Mouse (Mus musculus) ES-E14 (cell line): ENCODE results near the gene Hras.

ENCODE experiments used
- HCFC1 ChIP-seq: IDR thresholded peaks from 2 replicates; pipeline ENCODE4 v1.6.1; 2012; ENCODE audit warnings: low read length, inconsistent platforms, borderline replicate concordance; ENCODE audit not compliant: insufficient read depth
- MAFK ChIP-seq: IDR thresholded peaks from 2 replicates; pipeline ENCODE4 v1.6.1; 2014; ENCODE audit warnings: mild to moderate bottlenecking, low read depth, low read length, inconsistent platforms; ENCODE audit not compliant: insufficient read depth
- ZC3H11A ChIP-seq: IDR thresholded peaks from 2 replicates; pipeline ENCODE4 v1.6.1; 2012; ENCODE audit warnings: low read depth, mild to moderate bottlenecking, inconsistent platforms, low read length, borderline replicate concordance
- ZNF384 ChIP-seq: IDR thresholded peaks from 2 replicates; pipeline ENCODE4 v1.6.1; 2012; ENCODE audit warnings: low read depth, low read length, inconsistent platforms

DNA sequence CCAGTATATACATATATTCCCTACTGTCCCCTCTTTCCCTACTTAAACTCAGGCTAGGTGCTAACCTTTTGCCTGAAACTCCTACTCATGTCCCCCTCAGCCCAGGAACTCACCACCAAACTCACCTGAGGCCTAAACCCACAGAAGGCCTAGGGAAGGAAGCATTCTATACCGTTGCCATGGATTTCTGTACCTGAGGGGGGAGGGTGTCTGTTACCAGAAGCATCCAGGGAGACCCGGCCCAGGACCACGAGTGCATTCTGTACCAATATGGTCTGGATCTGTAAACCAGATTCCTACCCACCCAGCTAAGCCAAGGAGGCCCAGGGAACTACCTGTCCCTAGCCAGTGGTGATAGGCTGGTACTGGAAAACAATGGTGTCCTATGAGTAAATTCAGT, 20.5 kb upstream of the Hras start:
- no peak for TF ChIP-seq ZNF384
- no peak for TF ChIP-seq MAFK
- no peak for TF ChIP-seq ZC3H11A
- TF ChIP-seq HCFC1: no peak
